Mouse (Mus musculus): ENCODE results near the gene Tln1. TPM values are rescaled to one million over a fixed set of nuclear protein-coding genes. Genes with fewer than 3 reads are reported as not detected.

The Tln1 gene
- polyA plus RNA-seq, 1 experiment from 2014 or later, result 78.1 TPM

DNA sequence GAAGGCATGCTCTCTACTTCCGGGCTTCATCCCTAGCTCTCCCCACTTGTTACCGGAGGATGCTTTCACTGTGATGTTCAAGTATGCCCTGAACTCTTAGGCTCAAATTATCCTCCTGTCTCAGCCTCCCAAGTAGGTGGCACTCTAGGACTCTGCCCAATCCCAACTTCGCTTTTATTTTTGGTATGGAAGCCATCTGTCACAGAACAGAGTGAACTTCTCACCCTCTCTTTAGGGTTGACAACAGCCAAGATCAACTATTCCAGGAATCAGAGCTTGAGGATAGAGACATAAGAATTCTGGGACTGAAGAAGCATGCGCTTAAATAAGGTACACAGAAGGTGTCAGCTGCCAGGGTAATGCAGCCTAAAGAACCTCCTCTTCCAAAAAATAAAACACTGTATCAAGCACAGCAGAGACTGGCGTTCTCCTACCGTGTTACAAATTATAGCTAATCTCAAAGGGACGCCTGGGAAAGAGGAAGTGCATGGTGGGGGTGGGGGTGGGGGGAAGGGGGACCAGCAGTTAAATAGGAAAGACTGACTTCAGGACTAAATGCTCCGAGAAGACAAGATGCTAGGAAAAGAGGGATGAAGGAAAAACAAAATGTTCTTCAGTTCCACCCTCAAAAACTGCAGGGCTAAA lies 14.9 kb upstream of the Tln1 start:
- WGBS, result 31% methylated on average over 8 of the region's 8 CpGs
- H3K4me1 ChIP-seq, result peaks cover 43% of the 10 kb centered on the region
- H3K36me3 ChIP-seq, result peaks cover 44% of the 10 kb centered on the region

DNA sequence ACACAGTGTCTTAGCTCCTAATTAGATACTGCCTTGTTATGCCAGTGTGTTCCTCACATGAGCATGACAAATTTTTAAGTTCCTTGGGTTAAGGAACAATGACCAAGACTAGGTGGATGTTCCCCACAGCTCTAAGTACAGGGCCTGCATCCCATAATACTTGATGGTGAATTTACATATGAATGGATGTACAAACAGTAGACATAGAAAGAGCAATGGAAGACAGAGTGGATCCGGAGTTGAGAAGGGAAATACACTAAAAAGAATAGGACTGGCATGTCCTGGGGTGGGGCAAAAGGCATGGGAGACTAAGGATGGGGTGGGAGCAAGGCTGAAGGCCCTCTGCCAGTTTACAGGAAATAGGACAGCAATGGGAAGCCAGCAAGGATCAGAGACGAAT lies 12.9 kb upstream of the Tln1 start:
- Histone ChIP-seq H3K27me3 (replicated peaks) (no peaks in the 10 kb centered on the region), H3K27ac (replicated peaks) (no peak overlapping the region), H3K9me3 (no peaks in the 10 kb centered on the region), H3K9ac (no peak overlapping the region), H3K4me3 (no peak overlapping the region), H3K4me2 (no peak overlapping the region), H3K36me3 (peaks cover 44% of the 10 kb centered on the region), H3K4me1 (peaks cover 43% of the 10 kb centered on the region)
- no peak for ATAC-seq (ENCODE audit: extremely low read depth, insufficient number of reproducible peaks, low FRiP score, low TSS enrichment)
- WGBS, result 52% methylated on average over 2 of the region's 2 CpGs

More for the DNA sequence above, 14.9 kb upstream of the Tln1 start:
- H3K27me3 ChIP-seq (replicated peaks), result no peaks in the 10 kb centered on the region
- 0 out of 2 replicates have a peak overlapping the region, but pooled peaks have one; percentile 93 for H3K27ac ChIP-seq (replicated peaks)
- ATAC-seq (ENCODE audit: extremely low read depth, insufficient number of reproducible peaks, low FRiP score, low TSS enrichment), result no peak
- H3K9ac ChIP-seq, result peak overlapping the region; percentile 95
- peak overlapping the region; percentile 98 for H3K4me2 ChIP-seq
- peak overlapping the region; percentile 90 for H3K4me3 ChIP-seq
- no peaks in the 10 kb centered on the region for H3K9me3 ChIP-seq

DNA sequence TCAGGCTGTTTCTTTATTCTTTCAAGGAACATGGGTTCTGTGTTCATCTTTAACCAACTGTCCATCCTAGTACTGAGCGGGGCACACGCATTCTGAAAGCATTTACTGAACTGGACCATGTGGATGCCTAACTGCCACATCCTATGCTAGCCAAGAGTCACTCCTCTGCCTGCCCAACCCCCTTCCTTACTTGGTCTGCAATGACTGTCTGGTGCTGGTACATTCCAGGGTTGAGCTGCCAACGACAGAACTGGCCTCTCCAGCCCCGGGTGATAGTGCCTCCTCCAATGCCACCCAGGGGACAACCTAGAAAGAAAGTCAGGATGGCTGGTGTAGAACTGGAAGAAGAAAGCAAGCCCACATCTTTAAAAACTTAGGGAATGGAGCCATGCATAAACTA lies 11.1 kb upstream of the Tln1 start:
- Histone ChIP-seq H3K4me2 (no peak overlapping the region), H3K4me3 (no peak overlapping the region), H3K27me3 (replicated peaks) (no peaks in the 10 kb centered on the region), H3K9me3 (no peaks in the 10 kb centered on the region), H3K27ac (replicated peaks) (no peak overlapping the region), H3K9ac (no peak overlapping the region), H3K36me3 (peaks cover 58% of the 10 kb centered on the region), H3K4me1 (peaks cover 33% of the 10 kb centered on the region)
- no peak for ATAC-seq (ENCODE audit: extremely low read depth, insufficient number of reproducible peaks, low FRiP score, low TSS enrichment)
- WGBS, result 75% methylated on average over 4 of the region's 4 CpGs

DNA sequence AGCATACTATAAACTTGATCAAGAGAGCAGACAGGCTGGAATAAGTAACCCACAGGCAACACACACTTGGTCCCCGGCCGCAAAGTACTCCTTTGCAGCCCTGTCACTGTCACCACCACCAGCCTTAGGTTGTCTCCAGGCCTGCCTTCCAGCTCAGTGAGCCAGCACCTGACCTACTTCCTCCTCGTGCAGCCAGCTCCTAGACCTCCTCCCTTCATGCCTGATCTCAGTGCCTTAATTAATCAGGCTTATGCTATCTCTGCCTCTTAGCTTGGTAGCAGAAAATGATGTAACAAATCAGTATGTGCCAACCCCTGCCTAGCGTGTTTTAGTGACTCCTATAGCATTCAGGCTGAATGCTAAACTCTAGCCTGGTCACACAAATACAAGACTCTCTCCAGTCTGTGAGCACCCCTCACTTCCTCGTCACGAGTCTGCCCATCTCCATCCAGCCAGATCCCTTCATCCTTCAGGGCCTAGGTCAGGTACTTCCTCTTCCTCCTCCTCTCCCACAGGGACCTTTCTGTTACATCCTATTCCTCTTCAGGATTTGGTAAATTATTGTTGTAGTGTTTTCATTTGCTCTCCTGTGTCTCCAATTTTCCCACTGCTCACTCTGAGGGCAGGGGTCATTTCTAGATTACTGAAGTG lies 9.0 kb upstream of the Tln1 start:
- no peak for ATAC-seq (ENCODE audit: extremely low read depth, insufficient number of reproducible peaks, low FRiP score, low TSS enrichment)
- WGBS, result 77% methylated on average over 6 of the region's 6 CpGs
- no peak overlapping the region for H3K4me3 ChIP-seq
- H3K4me1 ChIP-seq, result peaks cover 18% of the 10 kb centered on the region
- H3K9me3 ChIP-seq, result no peaks in the 10 kb centered on the region
- H3K36me3 ChIP-seq, result peaks cover 79% of the 10 kb centered on the region
- peak overlapping the region; percentile 40; the same call in 1 of the 2 replicates for H3K9ac ChIP-seq
- no peak overlapping the region for H3K4me2 ChIP-seq
- H3K27me3 ChIP-seq (replicated peaks), result no peaks in the 10 kb centered on the region
- H3K27ac ChIP-seq (replicated peaks), result no peak overlapping the region

DNA sequence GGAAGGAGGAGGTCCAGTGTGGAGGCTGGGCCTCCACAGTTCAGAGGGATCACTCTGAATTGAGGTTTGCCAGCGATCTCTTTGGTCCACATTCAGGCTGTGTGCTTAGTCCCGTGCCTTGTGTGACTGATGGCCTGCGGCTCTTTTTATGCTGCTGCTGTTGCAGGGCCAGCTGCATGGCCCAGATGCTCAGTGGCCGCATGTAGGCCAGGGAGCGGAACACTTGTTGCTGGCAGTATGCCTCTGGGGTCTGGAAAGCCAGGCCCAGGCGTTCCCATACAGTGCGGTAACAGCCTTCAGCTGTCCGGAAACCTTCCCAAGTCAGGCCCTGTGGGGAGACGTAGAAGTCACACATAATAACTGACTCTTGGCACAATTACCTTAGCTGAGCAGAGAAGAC lies 4.6 kb upstream of the Tln1 start:
- Histone ChIP-seq H3K4me2 (no peak overlapping the region), H3K4me3 (no peak overlapping the region), H3K27ac (replicated peaks) (no peak overlapping the region), H3K4me1 (peaks cover 15% of the 10 kb centered on the region), H3K36me3 (peaks cover 81% of the 10 kb centered on the region), H3K9ac (no peak overlapping the region), H3K9me3 (no peaks in the 10 kb centered on the region), H3K27me3 (replicated peaks) (no peaks in the 10 kb centered on the region)
- no peak for ATAC-seq (ENCODE audit: extremely low read depth, insufficient number of reproducible peaks, low FRiP score, low TSS enrichment)
- 96% methylated on average over 9 of the region's 9 CpGs for WGBS

DNA sequence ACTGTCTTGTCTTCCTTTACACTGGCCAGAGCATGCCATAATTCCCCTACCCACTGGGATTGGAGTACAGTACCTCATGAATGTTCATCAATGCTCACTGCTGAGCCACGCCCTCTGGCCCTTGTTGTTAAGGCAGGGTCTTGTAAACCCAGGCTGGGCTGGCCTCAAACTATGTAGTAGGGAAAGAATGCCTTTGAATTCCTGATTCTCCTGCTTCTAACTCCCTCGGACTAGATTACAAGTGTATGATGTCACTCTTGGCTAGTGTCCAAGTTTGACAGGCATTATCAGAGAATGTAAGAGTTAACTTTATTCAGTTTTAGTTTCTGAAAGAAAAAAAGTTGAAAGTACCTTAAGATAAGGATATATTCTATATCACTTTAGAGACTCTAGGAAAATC lies 1.7 kb upstream of the Tln1 start:
- no peaks in the 10 kb centered on the region for H3K9me3 ChIP-seq
- H3K9ac ChIP-seq, result peak overlapping the region; percentile 98; the same call in 1 of the 2 replicates
- peak overlapping the region; percentile 86 for H3K4me2 ChIP-seq
- H3K36me3 ChIP-seq, result peaks cover 57% of the 10 kb centered on the region
- no peaks in the 10 kb centered on the region for H3K27me3 ChIP-seq (replicated peaks)
- ATAC-seq (ENCODE audit: extremely low read depth, insufficient number of reproducible peaks, low FRiP score, low TSS enrichment), result no peak
- H3K27ac ChIP-seq (replicated peaks), result peak overlapping the region; percentile 100
- H3K4me3 ChIP-seq, result peak overlapping the region; percentile 85; the same call in 1 of the 2 replicates
- whole genome bisulfite sequencing, result 23% methylated on average over 2 of the region's 2 CpGs
- peaks cover 34% of the 10 kb centered on the region for H3K4me1 ChIP-seq

DNA sequence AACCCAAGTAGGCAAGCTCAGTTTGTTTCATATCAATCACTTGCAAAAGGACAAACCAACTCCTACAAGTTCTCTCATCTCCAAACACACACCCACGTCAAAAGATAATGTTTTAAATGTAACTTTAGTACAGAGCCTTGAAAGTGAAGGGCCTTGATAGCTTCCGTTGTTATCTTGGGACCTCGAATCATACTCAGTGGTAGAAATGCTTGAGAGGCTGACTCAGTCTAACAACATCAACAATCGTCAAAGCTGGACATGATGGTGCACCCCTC lies 1.0 kb upstream of the Tln1 start:
- Histone ChIP-seq H3K9me3 (no peaks in the 10 kb centered on the region), H3K9ac (peak overlapping the region; percentile 98), H3K4me1 (peaks cover 41% of the 10 kb centered on the region), H3K27ac (replicated peaks) (peak overlapping the region; percentile 100), H3K4me2 (peak overlapping the region; percentile 86), H3K4me3 (peak overlapping the region; percentile 85), H3K36me3 (peaks cover 54% of the 10 kb centered on the region), H3K27me3 (replicated peaks) (no peaks in the 10 kb centered on the region)
- ATAC-seq (ENCODE audit: extremely low read depth, insufficient number of reproducible peaks, low FRiP score, low TSS enrichment), result no peak
- 46% methylated on average over 4 of the region's 4 CpGs for WGBS

DNA sequence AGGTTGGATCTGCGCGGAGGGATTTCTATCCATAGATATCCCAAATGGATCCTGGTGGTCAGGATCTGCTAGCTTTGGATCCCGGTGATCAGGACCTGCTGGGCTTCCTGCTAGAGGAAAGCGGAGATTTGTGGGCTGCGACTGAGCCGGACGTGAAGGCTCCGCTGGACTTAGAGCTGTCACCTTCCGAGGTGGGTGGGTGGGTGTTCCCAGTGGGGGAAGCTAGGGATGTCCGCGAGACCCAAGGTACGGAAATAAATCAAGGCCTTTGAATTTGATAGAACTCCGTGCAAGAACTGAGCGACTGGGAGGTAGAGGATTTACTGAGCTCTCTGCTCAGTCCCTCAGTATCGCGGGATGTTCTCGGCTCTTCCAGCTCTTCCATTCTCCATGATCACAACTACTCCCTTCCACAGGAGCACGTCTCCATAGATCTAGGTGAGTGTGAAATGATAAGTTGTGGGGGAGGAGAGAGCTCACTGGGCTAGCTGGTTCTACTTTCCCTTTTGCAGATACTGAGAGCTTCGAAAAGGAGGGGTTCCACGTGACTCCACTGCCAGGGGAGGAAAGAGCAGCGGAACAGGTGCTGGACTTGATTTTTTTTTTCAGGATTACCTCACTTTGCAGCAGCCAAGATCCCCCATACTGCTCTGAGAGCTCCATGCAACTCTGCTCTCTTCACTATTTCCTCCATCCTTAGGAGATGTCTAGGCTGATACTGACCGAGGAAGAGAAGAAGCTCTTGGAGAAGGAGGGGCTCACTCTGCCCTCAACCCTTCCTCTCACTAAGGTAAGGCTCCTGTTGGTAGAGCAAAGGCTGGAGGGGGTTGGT lies 494 bp upstream of the Tln1 start:
- Histone ChIP-seq H3K9me3 (no peaks in the 10 kb centered on the region), H3K9ac (peak overlapping the region; percentile 98), H3K27me3 (replicated peaks) (no peaks in the 10 kb centered on the region), H3K4me2 (peak overlapping the region; percentile 86), H3K36me3 (peaks cover 49% of the 10 kb centered on the region), H3K4me3 (peak overlapping the region; percentile 85), H3K4me1 (peaks cover 47% of the 10 kb centered on the region), H3K27ac (replicated peaks) (peak overlapping the region; percentile 100)
- no peak for ATAC-seq (ENCODE audit: extremely low read depth, insufficient number of reproducible peaks, low FRiP score, low TSS enrichment)
- 3% methylated on average over 22 of the region's 22 CpGs for WGBS

DNA sequence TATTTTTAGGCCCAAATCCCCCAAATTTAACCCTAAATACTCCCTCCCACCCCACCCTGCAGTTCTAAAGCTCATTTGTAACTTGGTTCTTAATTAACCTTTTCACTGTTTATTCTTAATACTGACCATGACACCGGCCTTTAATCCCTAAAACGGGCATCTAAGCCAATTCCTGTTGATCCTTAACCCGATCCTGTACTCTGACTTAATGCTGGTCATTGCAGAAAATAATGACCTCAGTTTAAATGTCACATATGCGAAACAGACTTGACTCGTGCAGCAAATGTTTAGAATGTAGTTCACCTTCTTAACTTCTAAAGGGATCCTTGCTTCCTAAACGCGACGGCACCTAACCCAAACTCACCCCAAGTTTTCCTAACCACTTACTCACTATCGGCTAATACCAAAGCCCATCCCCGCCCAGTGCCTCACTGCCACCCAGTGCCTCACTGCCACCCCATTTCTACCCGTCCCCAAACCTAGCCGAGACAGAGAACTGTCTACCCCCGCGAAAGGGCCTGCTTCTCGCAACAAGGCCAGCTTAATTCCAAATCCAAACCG lies 975 bp downstream of the Tln1 start:
- no peaks in the 10 kb centered on the region for H3K27me3 ChIP-seq (replicated peaks)

DNA sequence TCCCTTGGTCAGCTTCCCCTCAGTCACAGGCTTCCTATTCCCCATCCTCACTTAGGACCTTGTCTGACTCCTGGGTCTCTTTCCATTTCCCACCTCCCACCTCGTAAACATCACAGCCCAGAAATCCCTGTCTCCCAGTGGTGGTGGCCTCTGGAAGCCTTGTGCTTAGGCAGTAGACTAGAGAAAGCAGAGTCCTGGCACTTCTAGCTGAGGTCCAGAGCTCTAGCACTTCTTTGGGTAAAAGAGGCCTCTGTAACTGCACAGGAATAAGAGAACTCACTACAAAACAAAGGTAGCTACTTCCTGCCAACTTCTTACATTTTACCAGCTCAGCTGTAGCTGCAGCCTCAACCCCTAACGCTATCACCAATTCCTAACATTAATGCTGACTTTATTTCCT lies 1.5 kb downstream of the Tln1 start:
- Histone ChIP-seq H3K36me3 (peaks cover 43% of the 10 kb centered on the region), H3K4me3 (peak overlapping the region; percentile 85), H3K9me3 (no peaks in the 10 kb centered on the region), H3K27ac (replicated peaks) (peak overlapping the region; percentile 100), H3K4me1 (peaks cover 58% of the 10 kb centered on the region), H3K27me3 (replicated peaks) (no peaks in the 10 kb centered on the region), H3K9ac (peak overlapping the region; percentile 98), H3K4me2 (peak overlapping the region; percentile 86)
- 6% methylated on average over 2 of the region's 2 CpGs for WGBS
- ATAC-seq (ENCODE audit: extremely low read depth, insufficient number of reproducible peaks, low FRiP score, low TSS enrichment), result no peak

More for the DNA sequence above, 975 bp downstream of the Tln1 start:
- peaks cover 58% of the 10 kb centered on the region for H3K4me1 ChIP-seq
- H3K27ac ChIP-seq (replicated peaks), result peak overlapping the region; percentile 100
- H3K36me3 ChIP-seq, result peaks cover 43% of the 10 kb centered on the region
- peak overlapping the region; percentile 85 for H3K4me3 ChIP-seq
- H3K9me3 ChIP-seq, result no peaks in the 10 kb centered on the region
- peak overlapping the region; percentile 86 for H3K4me2 ChIP-seq
- H3K9ac ChIP-seq, result peak overlapping the region; percentile 98
- 3% methylated on average over 16 of the region's 16 CpGs for WGBS
- no peak for ATAC-seq (ENCODE audit: extremely low read depth, insufficient number of reproducible peaks, low FRiP score, low TSS enrichment)

DNA sequence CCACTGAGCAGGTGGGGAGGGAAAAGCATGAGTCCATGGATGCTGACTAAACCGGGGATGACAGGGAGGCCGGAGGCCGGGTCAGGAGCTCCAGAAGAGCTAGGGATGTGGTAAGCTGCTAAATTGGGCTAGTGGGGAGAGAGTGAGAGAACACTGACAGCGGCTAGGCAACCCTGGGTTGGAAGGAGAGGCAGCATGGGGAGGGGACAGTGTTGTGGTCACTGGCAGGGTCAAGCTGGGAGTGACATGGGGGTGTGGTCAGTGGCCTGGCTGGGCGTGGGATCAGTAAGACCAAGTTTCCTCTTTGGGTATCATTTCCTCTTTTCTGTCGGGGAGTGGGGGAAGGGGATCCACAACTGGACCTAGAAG lies 2.3 kb downstream of the Tln1 start:
- ATAC-seq (ENCODE audit: extremely low read depth, insufficient number of reproducible peaks, low FRiP score, low TSS enrichment), result no peak
- peak overlapping the region; percentile 98 for H3K9ac ChIP-seq
- peaks cover 43% of the 10 kb centered on the region for H3K36me3 ChIP-seq
- peak overlapping the region; percentile 85 for H3K4me3 ChIP-seq
- peak overlapping the region; percentile 100 for H3K27ac ChIP-seq (replicated peaks)
- H3K9me3 ChIP-seq, result no peaks in the 10 kb centered on the region
- H3K27me3 ChIP-seq (replicated peaks), result no peaks in the 10 kb centered on the region
- peaks cover 58% of the 10 kb centered on the region for H3K4me1 ChIP-seq
- H3K4me2 ChIP-seq, result peak overlapping the region; percentile 86
- WGBS, result 4% methylated on average over 6 of the region's 6 CpGs
